Mouse (Mus musculus): ENCODE data around the gene Scn8a.

Scn8a gene

GRCm38 (mm10) chr15:101041966-101042365, 172.3 kb downstream of the Scn8a start:
- DNase-seq (ENCODE audit: low spot score in 2 of 2) = no peak

GRCm38 (mm10) chr15:101042613-101043012, 173.0 kb downstream of the Scn8a start:
- peak in 1 of 2 experiments; percentile 33 for DNase-seq (ENCODE audit: low spot score in 2 of 2)

- no peak for DNase-seq (ENCODE audit: low spot score in 2 of 2)
Measured at GRCm38 (mm10) chr15:101044531-101044930, 174.9 kb downstream of the Scn8a start.

GRCm38 (mm10) chr15:101046039-101046526, 176.4 kb downstream of the Scn8a start:
- no peak for DNase-seq (ENCODE audit: low spot score in 2 of 2)

- no peak for DNase-seq (ENCODE audit: low spot score in 2 of 2)
Measured at GRCm38 (mm10) chr15:101046527-101047193, 177.0 kb downstream of the Scn8a start.

GRCm38 (mm10) chr15:101047194-101047555, 177.5 kb downstream of the Scn8a start, which contains the start of gene Gm47841:
TSS of gene Gm47841 (minus strand) at chr15:101047397.
- DNase-seq (ENCODE audit: low spot score in 2 of 2) = no peak

GRCm38 (mm10) chr15:101048338-101048896, 178.8 kb downstream of the Scn8a start:
- no peak for DNase-seq (ENCODE audit: low spot score in 2 of 2)

- no peak for DNase-seq (ENCODE audit: low spot score in 2 of 2)
Measured at GRCm38 (mm10) chr15:101051869-101052268, 182.2 kb downstream of the Scn8a start.

GRCm38 (mm10) chr15:101052560-101053501, 183.2 kb downstream of the Scn8a start:
- DNase-seq (ENCODE audit: low spot score in 2 of 2) = no peak

- no peak for DNase-seq (ENCODE audit: low spot score in 2 of 2)
Measured at GRCm38 (mm10) chr15:101053832-101054459, 184.3 kb downstream of the Scn8a start.

- DNase-seq (ENCODE audit: low spot score in 2 of 2) = no peak
Measured at GRCm38 (mm10) chr15:101054541-101054940, 184.9 kb downstream of the Scn8a start.

GRCm38 (mm10) chr15:101056225-101056624, 186.6 kb downstream of the Scn8a start:
- no peak for DNase-seq (ENCODE audit: low spot score in 2 of 2)

GRCm38 (mm10) chr15:101059570-101060279, 190.1 kb downstream of the Scn8a start:
- DNase-seq (ENCODE audit: low spot score in 2 of 2) = no peak

- no peak for DNase-seq (ENCODE audit: low spot score in 2 of 2)
Measured at GRCm38 (mm10) chr15:101060280-101060852, 190.7 kb downstream of the Scn8a start.

- no peak for DNase-seq (ENCODE audit: low spot score in 2 of 2)
Measured at GRCm38 (mm10) chr15:101065069-101065468, 195.4 kb downstream of the Scn8a start.

GRCm38 (mm10) chr15:101066364-101066847, 196.7 kb downstream of the Scn8a start:
- no peak for DNase-seq (ENCODE audit: low spot score in 2 of 2)

GRCm38 (mm10) chr15:101066920-101067696, 197.4 kb downstream of the Scn8a start:
- no peak for DNase-seq (ENCODE audit: low spot score in 2 of 2)

- DNase-seq (ENCODE audit: low spot score in 2 of 2) = no peak
Measured at GRCm38 (mm10) chr15:101068029-101068428, 198.4 kb downstream of the Scn8a start.

GRCm38 (mm10) chr15:101068671-101069070, 199.0 kb downstream of the Scn8a start:
- no peak for DNase-seq (ENCODE audit: low spot score in 2 of 2)

Measured in natural killer cell, adult 2 months (primary cell).